Mouse (Mus musculus) frontal cortex, postnatal 14 days (tissue): ENCODE measurements around the gene Stk38l.

Source experiments
- DNase-seq, 2 experiments: peaks; one replicate each; pipeline ENCODE4 v3.0.0; 2022; ENCODE audit warnings: low spot score in 2 of 2

The Stk38l gene

GRCm38 (mm10) chr6:146724581-146725383 lies at the start of gene Stk38l:
Stk38l (plus strand) TSS chr6:146724995.
- DNase-seq: peak; percentile 89 to 90

GRCm38 (mm10) chr6:146676904-146677303 lies 47.9 kb upstream of the Stk38l start:
- no peak for DNase-seq

GRCm38 (mm10) chr6:146678136-146679070 lies 46.4 kb upstream of the Stk38l start:
- DNase-seq: no peak

- no peak for DNase-seq
Observed at GRCm38 (mm10) chr6:146683881-146684280, 40.9 kb upstream of the Stk38l start.

- DNase-seq: no peak
Observed at GRCm38 (mm10) chr6:146685781-146686308, 39.0 kb upstream of the Stk38l start.

- no peak for DNase-seq
Observed at GRCm38 (mm10) chr6:146686463-146687196, 38.2 kb upstream of the Stk38l start.

GRCm38 (mm10) chr6:146688010-146688409 lies 36.8 kb upstream of the Stk38l start:
- no peak for DNase-seq

GRCm38 (mm10) chr6:146688861-146689260 lies 35.9 kb upstream of the Stk38l start:
- DNase-seq: no peak

GRCm38 (mm10) chr6:146697767-146698166 lies 27.0 kb upstream of the Stk38l start:
- no peak for DNase-seq

- DNase-seq: no peak
Observed at GRCm38 (mm10) chr6:146698376-146698775, 26.4 kb upstream of the Stk38l start.

GRCm38 (mm10) chr6:146700461-146700860 lies 24.3 kb upstream of the Stk38l start:
- DNase-seq: no peak

GRCm38 (mm10) chr6:146702126-146702881 lies 22.5 kb upstream of the Stk38l start:
- no peak for DNase-seq

GRCm38 (mm10) chr6:146703351-146703750 lies 21.4 kb upstream of the Stk38l start:
- no peak for DNase-seq

- no peak for DNase-seq
Observed at GRCm38 (mm10) chr6:146705631-146706030, 19.2 kb upstream of the Stk38l start.

GRCm38 (mm10) chr6:146719606-146720005 lies 5.2 kb upstream of the Stk38l start:
- no peak for DNase-seq

- DNase-seq: no peak
Observed at GRCm38 (mm10) chr6:146723805-146724204, 990 bp upstream of the Stk38l start.

- peak; percentile 12 to 39 for DNase-seq
Observed at GRCm38 (mm10) chr6:146725384-146725791, 593 bp downstream of the Stk38l start.

GRCm38 (mm10) chr6:146731031-146731430 lies 6.2 kb downstream of the Stk38l start:
- DNase-seq: no peak

GRCm38 (mm10) chr6:146731692-146732091 lies 6.9 kb downstream of the Stk38l start:
- DNase-seq: no peak

GRCm38 (mm10) chr6:146732232-146732631 lies 7.4 kb downstream of the Stk38l start:
- no peak for DNase-seq

- no peak for DNase-seq
Observed at GRCm38 (mm10) chr6:146732676-146733075, 7.9 kb downstream of the Stk38l start.
